Mouse (Mus musculus) CD4-positive helper T cell, adult 2 months (primary cell): ENCODE data around the gene Nptn.
A peak's percentile ranks its signal among the peaks of the same experiment; 100 is the strongest.

ENCODE experiments used
- DNase-seq: peaks from one replicate; pipeline ENCODE4 v3.0.0-alpha.2; 2012; ENCODE audit warnings: low read depth, missing footprints, low spot score

The Nptn gene

DNA sequence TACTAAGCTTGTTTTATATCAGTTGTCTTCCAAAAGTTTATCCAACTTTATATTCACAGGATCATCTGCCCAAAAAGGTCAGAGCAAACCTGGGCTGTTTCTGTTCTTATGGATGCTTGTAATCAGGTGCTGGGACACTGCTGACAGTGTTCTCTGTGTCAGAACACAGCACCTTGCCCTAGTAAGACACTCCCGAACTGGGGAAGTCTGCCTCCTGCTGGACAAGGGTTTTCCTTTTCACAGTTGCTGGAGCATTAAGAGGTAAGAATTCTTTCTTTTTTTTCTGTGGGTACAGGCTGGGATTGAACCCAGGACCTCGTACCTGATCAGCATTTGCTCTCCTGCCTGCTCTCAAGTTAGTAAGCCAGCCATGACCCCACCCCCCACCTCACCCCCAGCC, 74.4 kb downstream of the Nptn start:
- DNase-seq = peak; percentile 16

DNA sequence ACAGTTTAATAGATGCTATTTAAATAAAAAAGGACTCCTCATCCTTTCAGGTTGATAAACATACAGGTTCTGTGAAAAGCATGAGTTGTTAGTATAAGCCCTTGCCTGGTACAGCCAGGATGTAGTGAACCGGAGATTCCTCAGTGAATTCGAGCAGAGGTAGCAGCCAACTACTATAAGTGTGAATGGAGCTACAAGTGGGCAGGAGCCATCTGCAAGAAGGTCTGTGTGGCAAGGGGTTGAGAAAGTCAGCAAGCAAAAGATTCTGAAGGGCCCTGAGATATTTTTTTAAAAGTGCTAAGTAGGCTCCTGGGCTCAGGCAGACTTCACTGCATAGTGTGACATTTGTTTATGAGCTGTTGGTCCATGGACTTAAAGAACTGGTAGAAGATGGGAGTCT, 74.8 kb downstream of the Nptn start:
- no peak for DNase-seq

DNA sequence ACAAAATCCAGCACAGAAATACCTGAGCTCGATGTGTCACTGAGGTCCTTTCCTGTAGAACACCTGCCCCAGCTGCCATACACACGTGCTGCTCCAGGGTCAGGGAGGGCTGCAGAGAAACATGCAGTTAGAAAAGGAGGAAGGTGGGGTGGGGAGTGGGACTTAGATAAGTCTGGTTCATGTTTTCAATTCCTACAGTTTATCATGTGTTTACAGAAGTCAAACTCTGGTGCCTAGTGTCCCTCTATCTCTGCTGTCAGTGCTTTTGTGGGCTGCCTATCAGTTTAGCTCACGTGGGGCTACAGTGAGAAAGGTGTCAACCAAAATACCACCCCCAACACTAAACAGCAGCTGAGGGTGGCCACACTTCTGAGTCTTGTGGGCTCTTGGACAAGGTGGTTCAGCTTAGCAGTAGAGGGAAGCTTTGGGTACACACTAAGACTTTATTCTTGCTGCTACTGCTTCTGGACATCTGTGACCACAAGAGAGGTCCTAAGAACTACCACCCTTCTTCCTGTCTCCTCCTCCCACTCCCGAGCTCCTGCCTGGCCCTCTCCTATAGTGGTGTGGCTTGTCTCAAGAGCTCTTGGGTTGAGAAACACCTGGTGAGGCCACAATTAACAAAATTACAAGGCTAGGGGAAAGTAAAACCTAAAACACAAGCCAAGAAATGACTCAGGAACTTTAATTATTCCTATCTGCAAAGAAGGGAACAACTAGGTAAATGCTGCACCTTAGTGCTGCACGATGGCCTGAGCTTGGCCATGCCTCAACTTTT, 75.9 kb downstream of the Nptn start:
- DNase-seq = no peak

DNA sequence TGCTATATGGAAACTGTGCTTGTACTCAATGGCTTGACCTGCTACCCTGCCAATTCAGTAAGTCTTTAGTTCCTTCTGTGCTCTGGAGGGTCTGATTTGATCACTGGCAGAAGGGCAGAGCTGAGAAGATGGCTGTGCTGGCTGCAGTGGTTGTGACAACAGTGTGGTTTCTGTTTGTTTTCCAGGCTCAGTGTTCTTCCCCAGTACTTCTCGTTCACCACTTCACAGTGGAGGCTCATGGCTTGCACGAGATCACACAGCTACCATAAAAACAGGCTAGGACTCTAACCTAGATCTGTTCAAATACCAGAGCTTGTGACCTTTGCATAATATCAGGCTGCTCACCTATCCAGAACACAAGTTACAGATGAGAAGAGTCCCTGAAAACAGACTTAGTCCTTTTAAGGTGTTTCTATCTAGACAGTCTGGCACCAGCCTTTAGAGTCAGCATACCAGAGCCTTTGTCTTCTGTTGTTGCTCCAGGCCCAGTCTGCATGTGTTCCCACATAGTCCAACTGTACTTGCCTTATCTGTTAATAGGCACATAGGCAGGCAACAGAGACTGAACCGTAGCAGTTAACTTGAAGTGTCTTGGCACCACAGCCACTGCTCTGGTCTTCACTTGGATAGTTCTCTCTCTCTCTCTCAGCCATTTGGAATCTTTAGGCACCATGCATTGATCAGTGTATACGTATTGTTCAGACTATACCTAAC, 76.7 kb downstream of the Nptn start:
- DNase-seq = no peak

DNA sequence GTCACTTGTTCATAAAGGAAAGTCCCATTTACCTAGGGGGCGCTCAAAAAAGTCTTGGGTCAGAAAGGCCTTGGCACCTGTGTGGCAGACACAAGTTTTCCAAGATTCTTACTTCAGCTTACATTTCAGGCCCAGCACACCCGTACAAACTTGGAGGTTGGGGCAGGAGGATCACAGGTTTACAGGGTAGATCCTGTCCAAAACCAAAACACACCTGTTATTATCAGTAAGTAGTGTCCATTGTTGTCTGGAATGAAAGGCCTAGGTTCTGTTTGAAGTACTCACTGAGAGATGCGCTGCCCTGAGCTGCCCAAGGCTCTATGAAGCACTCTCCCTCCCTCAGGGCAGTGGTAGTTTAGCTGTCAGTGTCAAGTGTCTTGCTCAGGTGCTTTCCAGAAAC, 77.3 kb downstream of the Nptn start:
- DNase-seq = no peak

DNA sequence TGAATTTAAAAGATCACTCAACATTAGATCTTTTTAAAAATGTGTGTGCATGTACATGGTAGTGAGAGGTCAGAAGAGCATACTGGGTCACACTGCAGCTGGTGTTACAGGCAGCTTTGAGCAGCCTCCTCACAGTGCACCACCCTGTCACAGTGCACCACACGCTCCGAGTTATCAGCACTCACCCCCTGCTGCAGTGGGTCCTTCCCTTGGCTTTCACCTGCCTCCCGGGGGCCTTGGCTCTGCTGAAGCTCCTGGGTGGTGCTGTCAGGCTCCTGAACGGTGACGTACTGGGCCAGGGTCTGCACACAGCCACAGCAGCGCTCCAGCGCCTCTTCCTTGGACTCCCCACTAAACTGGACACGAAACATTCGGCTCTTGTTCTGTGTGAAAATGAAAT, 77.9 kb downstream of the Nptn start:
- no peak for DNase-seq

DNA sequence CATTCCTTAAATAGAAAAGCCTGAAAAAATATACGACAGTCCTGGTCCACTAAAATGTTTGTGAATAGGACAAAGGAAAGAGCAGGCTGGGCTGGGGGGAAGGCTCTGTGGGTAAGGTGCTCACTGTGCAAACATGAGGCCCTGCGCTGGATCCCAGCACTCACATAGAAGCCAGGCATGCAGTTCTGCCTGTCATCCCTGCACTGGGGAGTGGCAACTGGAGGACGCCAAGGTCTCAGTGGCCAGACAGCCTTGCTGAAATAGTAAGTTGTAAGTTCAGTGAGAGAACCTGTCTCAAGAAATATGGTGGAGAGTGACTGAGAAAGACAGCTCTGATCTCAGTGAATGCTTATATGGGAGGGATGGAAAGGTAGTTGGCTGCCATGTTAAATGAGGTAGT, 78.6 kb downstream of the Nptn start:
- DNase-seq = no peak

DNA sequence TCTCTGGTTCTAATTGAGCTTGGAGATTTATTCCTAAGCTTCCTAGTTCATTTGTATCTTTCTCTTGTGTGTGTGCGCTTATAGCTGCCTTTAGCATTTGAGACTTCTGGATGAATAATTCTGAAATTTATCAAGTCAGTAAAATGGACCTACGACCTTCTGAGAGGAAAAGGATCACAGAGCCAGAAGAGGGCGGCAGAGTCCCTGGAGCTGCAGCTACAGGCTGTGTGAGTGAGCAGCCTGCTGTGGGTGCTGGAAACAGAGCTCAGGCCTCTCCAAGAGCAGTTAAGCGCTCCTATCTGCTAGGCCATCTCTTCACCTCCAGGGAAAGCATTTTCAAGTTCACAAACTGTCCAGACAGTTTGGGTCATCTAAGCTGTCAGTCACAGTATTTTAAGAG, 80.0 kb downstream of the Nptn start:
- DNase-seq = no peak

DNA sequence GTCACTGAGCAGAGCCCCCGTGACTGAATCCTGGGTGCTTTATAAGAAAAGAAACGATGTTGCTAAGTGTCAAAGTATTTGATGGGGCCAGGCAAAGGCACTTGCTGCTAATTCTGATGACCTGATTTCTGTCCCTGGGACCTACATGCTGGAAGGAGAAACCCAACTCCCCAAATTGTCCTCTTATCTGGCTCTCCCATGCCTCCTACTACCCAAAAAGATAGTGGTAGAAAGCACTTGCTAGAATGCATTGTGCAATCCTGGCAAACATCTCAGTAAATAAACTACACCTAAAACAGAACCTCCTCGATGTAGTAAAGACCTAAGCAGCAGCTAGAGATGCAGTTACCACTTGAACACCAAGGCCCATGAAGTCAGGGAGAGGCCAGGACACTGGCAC, 80.8 kb downstream of the Nptn start:
- no peak for DNase-seq

DNA sequence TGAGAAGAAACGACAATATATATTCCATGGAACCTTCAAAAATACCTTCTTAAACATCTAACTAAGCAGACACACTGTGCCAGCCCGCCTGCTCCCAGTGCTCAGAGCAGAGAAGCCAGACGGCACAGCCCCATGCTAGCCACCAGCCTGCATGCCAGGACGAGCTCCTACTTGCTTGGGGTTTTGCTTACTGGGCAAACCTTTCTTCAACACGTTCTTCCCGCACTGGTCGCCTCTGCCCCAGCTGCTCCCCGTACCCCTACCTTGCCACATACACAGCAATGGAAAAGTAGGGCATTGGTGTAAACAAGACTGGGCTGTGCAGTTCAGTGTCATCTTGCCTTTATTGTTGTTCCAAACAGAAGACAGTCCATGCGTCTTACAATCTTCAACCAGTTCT, 83.5 kb downstream of the Nptn start:
- no peak for DNase-seq

DNA sequence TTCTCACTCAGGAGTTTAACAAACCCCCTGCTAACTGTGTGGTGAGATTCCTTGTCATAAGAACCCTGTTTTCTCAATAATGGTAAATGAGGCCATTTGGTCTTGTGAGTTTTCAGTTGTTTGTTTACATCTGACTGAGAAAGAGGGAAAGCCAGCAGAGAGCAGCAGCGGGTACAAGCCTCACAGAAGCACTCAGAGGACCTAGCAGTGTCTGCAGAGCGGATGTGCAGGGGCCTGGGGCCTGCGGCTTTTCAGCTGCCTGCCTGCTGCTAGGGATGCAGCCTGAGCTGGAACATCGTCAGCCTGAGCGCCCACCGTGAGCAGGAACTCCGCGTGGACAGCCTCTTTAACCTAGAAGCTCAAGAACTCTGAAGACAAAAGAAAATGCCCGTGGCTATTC, 84.2 kb downstream of the Nptn start:
- no peak for DNase-seq

DNA sequence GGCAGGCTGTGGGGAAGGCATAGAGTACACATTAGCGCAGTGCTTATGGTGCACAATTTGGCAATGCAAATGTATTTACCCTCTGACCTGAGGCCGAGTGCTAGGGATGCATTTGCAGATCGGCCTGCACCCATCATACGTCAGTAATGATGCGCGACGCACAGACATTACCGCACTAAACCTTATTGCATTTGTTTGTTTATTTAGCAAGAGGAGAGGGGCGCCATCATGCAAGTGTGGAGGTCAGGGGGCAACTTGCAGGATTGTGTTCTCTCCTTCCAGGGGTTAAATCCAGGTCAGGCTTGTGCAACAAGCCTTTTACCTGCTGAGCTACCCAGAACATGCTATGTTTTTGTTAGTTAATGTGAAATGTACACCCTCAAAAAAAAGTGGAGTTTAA, 85.2 kb downstream of the Nptn start:
- no peak for DNase-seq

DNA sequence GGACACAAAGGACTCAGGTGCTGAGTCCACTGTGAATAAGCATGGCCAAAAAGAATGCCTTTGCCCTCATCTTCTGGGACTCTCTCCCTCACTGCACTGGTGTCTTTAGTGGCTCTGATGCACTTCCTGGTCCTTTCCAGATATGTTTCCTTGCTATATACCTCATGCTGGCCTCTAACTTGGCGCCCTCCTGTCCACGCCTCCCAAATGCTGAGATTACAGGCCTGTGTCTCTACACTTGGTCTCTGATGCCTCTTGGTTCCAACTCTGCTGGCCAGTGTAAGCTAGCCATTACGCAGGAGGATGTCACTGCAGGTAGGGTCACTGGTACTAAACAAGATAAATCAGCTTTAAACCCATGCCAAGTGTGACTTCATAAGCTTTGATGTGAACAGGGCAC, 86.1 kb downstream of the Nptn start:
- no peak for DNase-seq

DNA sequence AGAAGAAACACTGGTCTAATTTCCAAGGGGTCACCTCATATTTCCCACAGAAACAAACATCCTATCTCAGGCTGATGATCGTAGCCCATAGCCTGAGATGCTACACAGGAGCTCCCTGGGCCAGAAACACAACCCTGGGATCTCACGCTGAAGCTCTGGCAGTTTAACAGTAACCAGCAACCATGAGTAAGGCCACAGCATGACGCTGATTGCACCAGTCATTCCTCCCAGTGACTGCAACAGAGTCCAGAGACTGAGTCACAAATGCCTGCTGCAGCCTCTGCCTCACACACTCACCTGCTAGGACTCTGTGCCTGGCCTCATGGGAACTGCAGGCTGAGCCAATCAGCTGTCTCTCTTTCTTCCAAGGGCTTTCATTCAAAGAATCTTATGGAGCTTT, 87.0 kb downstream of the Nptn start:
- DNase-seq = no peak

DNA sequence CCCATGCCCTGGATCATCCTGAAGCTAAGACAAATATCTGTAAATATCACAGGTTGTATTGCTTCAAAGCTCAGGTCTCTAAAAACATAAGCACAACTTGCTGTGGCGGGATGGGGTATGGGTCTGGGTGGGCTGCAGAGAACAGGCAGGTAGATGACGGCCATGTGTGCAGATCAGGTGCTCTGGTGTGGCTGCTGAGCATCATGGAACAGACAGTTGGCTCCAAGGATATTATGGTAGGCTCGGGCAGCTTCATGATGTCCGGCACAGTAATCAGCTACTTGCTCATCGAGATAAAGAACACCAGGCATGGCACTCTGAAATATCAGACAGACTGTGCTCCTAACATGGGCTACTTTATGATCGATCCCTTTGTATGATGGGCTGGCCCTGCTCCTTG, 87.8 kb downstream of the Nptn start:
- DNase-seq = no peak

DNA sequence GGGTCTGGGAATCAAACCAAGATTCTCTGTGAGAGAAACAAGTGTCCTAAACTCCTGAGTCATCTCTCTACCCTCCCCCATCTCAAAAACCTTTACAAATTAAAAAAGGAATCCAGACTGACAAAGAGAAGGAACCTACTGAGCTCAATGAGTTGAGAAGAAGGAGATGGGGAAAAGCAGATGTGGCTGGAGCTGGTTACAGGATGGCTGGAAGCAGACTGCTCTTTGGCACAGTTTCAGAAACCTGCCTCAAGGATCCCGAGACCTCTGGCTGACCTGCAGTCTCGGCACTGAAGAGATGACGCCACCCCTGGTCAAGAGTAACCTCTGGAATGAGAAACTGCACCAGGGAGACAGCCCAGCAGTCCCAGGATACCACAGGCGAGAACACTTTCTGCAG, 90.4 kb downstream of the Nptn start:
- no peak for DNase-seq

DNA sequence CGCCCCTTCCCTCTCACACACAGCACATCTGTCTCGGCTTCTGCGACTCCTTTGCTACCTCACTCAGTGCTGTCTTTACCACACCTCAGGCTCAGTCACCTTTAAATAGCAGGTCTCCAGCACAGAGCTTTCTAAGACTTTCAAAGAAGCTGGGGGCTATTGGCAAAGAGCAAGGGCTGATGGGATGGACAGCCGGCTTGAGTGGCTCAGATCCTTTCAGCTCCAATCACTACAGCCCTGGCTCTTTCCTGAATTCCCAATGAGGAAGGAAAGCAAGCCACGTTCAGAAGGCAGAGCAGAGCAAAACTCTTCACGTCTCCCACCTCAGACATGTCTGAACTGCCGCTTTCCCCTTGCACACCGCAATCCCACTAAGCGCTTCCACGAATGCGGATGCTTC, 92.7 kb downstream of the Nptn start:
- DNase-seq = no peak

DNA sequence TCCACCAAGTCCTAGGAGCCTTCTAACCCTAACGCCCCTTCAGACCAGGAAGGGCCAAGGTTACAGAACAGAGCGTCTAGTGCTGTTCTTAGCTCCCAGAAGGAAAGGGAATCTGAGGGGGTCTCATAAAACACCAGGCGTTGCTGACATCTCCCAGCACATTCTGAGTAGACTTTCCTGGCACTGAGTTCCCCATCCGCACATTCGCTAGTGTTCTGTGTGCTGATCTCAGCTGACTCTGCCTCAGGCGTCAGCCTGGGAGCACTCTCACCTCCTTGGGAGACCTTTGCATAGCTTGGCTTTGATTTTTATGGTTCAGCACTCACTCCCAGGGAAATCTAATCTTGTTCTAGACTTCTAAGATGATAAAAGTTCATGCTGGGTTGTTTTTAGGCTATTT, 93.3 kb downstream of the Nptn start:
- DNase-seq = no peak

DNA sequence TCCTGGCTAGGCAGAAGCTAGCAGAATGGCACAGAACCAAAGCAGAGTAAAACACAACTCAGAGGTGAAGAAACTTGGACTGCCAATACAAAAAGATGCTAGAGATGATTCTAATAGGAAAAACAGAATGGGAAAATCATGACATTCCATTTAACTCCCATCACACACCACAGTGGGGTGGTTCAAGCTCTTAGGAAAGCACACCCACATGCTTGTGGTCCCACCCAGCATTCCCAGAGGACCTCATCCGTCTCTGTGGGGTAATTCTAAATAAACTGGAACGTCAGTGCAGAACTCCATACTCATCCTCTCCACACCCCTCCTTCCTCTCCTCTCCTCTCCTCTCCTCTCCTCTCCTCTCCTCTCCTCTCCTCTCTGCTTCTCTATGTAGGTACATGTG, 99.4 kb downstream of the Nptn start:
- DNase-seq = no peak

DNA sequence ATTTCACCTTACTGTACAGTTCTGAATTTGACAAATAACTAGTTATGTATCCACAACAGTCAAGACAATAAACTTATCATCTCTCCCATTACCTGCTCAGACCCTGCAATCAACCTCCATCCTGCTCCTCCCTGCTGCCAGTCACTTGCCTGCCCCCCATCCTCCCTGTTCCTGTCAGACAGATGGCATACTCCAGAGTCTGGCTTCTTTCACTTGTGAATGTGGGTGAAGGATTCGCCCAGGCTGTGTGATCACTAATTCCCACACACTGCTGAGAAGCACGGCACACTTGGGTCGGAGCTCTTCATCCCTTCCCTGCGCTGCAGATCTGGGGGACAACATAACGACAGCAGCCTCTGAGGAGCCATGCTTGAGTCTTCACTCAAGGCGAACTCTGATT, 100.1 kb downstream of the Nptn start:
- no peak for DNase-seq

DNA sequence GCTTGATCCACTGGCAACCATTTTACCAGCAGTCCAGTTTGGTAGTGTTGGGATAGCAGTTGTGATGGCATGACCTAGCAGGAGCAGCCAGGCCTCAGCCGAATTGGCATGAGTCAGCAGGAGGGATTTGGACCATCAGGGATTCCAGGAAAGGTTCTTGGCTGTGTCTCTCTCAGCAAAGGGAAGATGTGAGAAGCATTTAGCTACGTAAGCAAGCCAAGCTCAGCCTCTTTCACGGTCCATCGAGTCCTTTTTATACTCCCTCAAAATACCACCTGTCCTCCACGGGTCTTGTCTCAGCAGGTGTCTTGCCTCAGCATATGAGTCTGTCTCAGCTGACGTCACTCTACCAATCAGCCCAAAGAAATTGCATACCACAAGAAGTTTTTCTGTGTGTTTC, 101.3 kb downstream of the Nptn start:
- DNase-seq = no peak

DNA sequence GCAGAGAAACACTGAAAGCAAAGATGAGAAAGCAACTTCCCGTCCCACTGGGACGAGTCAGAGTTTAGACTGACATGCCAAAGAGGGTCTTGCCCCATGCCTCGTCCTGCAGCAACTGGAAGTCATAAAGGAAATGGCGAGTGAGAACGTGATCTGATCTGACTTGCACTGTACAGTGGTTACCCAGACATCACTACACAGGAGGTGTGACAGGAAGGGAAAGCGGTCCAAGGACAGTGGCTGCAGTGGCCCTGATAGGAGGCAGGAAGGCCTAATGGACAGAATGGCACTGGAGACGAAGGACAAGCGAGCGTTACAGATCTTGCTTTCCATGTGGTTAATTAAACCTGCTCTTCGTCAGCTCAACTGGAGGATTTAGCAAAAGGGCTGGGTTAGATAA, 103.2 kb downstream of the Nptn start:
- DNase-seq = no peak

DNA sequence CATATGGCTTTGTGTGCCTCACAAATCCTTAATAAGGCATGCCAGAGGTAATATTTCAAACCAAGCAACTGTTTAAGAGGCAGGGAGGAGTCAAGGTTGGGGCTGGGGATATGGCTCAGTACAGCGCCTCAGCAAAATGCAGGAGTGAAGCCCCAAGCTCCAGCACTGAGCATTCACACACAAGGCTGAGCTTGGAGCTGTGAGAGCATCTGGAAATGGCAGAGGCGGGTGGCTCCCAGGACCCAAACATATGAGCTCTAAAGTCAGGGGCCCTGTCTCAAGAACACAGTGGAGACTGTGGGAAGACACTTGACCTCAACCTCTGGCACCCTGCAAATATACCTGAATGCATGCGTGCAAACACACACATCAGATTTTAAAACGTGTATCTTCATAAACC, 106.0 kb downstream of the Nptn start:
- no peak for DNase-seq

DNA sequence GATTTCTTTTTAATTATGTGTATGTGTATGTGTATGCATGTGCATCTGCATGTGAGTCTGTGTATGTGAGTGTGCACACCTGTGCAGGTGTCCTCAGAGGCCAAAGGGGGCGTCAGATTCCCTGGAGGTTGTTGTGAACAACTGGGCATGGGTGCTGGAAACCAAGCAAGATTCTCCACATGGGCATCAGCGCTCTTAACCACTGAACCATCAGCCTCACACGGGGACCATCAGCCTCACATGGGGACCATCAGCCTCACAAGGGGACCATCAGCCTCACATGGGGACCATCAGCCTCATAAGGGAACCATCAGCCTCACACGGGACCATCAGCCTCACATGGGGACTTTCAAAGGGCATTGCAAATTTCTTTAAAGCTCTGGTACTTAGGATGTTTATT, 108.7 kb downstream of the Nptn start:
- no peak for DNase-seq
